Mouse (Mus musculus) ES-Bruce4 (cell line): ENCODE data around the gene Gm11361. TPM values are rescaled to one million over a fixed set of nuclear protein-coding genes. Genes with fewer than 3 reads are reported as not detected.

Experiments
- H3K27ac ChIP-seq: 2 replicates; pipeline ENCODE4 v1.5.1; 2012; ENCODE audit warnings: low read length, inconsistent platforms; ENCODE audit not compliant: insufficient read depth
- H3K27me3 ChIP-seq: 2 replicates; pipeline ENCODE4 v1.6.1; 2012; ENCODE audit warnings: mild to moderate bottlenecking, low read length, inconsistent platforms; ENCODE audit not compliant: control insufficient read depth, poor library complexity, insufficient read depth, severe bottlenecking
- H3K36me3 ChIP-seq: 2 replicates; pipeline ENCODE4 v1.6.1; 2012; ENCODE audit warnings: inconsistent platforms, mild to moderate bottlenecking, low read length, moderate library complexity; ENCODE audit not compliant: control insufficient read depth, poor library complexity, insufficient read depth, severe bottlenecking
- H3K4me1 ChIP-seq: one replicate; pipeline ENCODE4 v1.8.1; 2011; ENCODE audit warnings: low read length; ENCODE audit not compliant: control insufficient read depth, insufficient read depth
- H3K4me3 ChIP-seq: 2 replicates; pipeline ENCODE4 v1.5.1; 2011; ENCODE audit warnings: low read depth, mild to moderate bottlenecking, low read length
- H3K9ac ChIP-seq: 2 replicates; pipeline ENCODE4 v1.6.1; 2012; ENCODE audit warnings: low read depth, mild to moderate bottlenecking, inconsistent platforms; ENCODE audit not compliant: poor library complexity, severe bottlenecking
- H3K9me3 ChIP-seq: replicated peaks from 2 replicates; pipeline ENCODE4 v1.6.1; 2012; ENCODE audit warnings: mild to moderate bottlenecking, low read length, inconsistent platforms; ENCODE audit not compliant: control insufficient read depth, poor library complexity, insufficient read depth, severe bottlenecking
- CTCF ChIP-seq: IDR thresholded peaks from one replicate; pipeline ENCODE4 v1.8.1; 2011; ENCODE audit warnings: low read depth, low read length
- EP300 ChIP-seq: IDR thresholded peaks from 2 replicates; pipeline ENCODE4 v1.6.1; 2011; ENCODE audit warnings: low read depth, low read length; ENCODE audit not compliant: insufficient read depth
- POLR2A ChIP-seq: IDR thresholded peaks from one replicate; pipeline ENCODE4 v1.8.1; 2011; ENCODE audit warnings: low read length; ENCODE audit not compliant: insufficient read depth
- polyA plus RNA-seq: library from polyadenylated mRNA; stranded (reverse); fragments of >200 nt; gene quantifications from 2 replicates; pipeline ENCODE4 v1.2.4, GENCODE M21; 2011; ENCODE audit warnings: low read depth; ENCODE audit not compliant: missing spikeins, insufficient read depth, insufficient read length

The Gm11361 gene
- polyA plus RNA-seq, 1 experiment, result not detected

GRCm38 (mm10) chr13:28297098-28297497 is 39.8 kb downstream of the Gm11361 start:
- Histone ChIP-seq H3K4me3 (no peak overlapping the region), H3K4me1 (no peaks in the 10 kb centered on the region), H3K36me3 (no peaks in the 10 kb centered on the region), H3K27me3 (no peaks in the 10 kb centered on the region), H3K9ac (no peak overlapping the region), H3K27ac (no peak overlapping the region), H3K9me3 (no peaks in the 10 kb centered on the region)
- TF ChIP-seq EP300 (no peak), CTCF (no peak), POLR2A (no peak)

- H3K9ac ChIP-seq, result no peak overlapping the region
- no peak for TF ChIP-seq CTCF
- TF ChIP-seq POLR2A, result no peak
- TF ChIP-seq EP300, result no peak
- H3K36me3 ChIP-seq, result no peaks in the 10 kb centered on the region
- H3K9me3 ChIP-seq, result no peaks in the 10 kb centered on the region
- no peaks in the 10 kb centered on the region for H3K27me3 ChIP-seq
- H3K4me3 ChIP-seq, result no peak overlapping the region
- no peaks in the 10 kb centered on the region for H3K4me1 ChIP-seq
- H3K27ac ChIP-seq, result no peak overlapping the region
Observed at GRCm38 (mm10) chr13:28297577-28297976, 40.2 kb downstream of the Gm11361 start.

Other genes with a start within 250 kb of the Gm11361 start
- gene Prl4a1, start 241.3 kb upstream of the Gm11361 start, polyA plus RNA-seq, result not detected in 2 replicates
- not detected in 2 replicates for gene Prl5a1, start 115.0 kb upstream of the Gm11361 start, polyA plus RNA-seq